Mouse (Mus musculus): ENCODE data around the gene Sestd1. TPM values are rescaled to one million over a fixed set of nuclear protein-coding genes. Genes with fewer than 3 reads are reported as not detected.

Gene Sestd1
- polyA plus RNA-seq, 1 experiment, result not detected

GRCm38 (mm10) chr2:77304494-77304893 is 24.1 kb upstream of the Sestd1 start:
- Histone ChIP-seq H3K4me1 (ENCODE audit: control insufficient read depth) (no peaks in the 10 kb centered on the region), H3K9me3 (ENCODE audit: control insufficient read depth, low read length) (no peaks in the 10 kb centered on the region), H3K27me3 (ENCODE audit: control insufficient read depth) (no peaks in the 10 kb centered on the region), H3K4me3 (replicated peaks) (no peak overlapping the region), H3K36me3 (ENCODE audit: control insufficient read depth) (no peaks in the 10 kb centered on the region)
- TF ChIP-seq GATA1 (IDR thresholded peaks at IDR 0.05; ENCODE audit: low read length) (no peak), TAL1 (IDR thresholded peaks at IDR 0.05; ENCODE audit: low read length) (no peak)

DNA sequence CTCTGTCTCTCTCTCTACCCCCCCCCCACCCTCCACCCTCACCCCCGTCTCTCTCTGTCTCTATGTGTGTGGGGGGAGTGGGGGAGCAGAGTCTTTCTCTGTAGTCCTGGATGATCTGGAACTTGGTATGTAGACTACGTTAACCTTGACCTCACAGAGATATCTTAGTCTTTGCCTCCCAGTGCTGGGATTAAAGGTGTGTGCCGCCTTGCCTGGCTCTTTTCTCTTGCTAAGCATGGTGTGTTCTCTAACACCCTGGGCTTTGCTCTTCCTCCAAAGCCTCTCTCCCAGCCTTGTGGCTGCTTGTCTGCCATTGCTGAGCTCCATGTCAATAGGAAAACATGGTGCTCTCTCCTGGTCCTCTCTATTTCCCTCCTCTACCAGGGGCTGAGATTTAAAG is 23.3 kb upstream of the Sestd1 start:
- H3K4me1 ChIP-seq (ENCODE audit: control insufficient read depth), result no peaks in the 10 kb centered on the region
- no peaks in the 10 kb centered on the region for H3K27me3 ChIP-seq (ENCODE audit: control insufficient read depth)
- H3K36me3 ChIP-seq (ENCODE audit: control insufficient read depth), result no peaks in the 10 kb centered on the region
- TF ChIP-seq TAL1 (IDR thresholded peaks at IDR 0.05; ENCODE audit: low read length) (no peak), GATA1 (IDR thresholded peaks at IDR 0.05; ENCODE audit: low read length) (no peak)
- H3K4me3 ChIP-seq (replicated peaks), result no peak overlapping the region
- no peaks in the 10 kb centered on the region for H3K9me3 ChIP-seq (ENCODE audit: control insufficient read depth, low read length)

- H3K27me3 ChIP-seq (ENCODE audit: control insufficient read depth), result no peaks in the 10 kb centered on the region
- H3K4me3 ChIP-seq (replicated peaks), result no peak overlapping the region
- no peaks in the 10 kb centered on the region for H3K36me3 ChIP-seq (ENCODE audit: control insufficient read depth)
- no peaks in the 10 kb centered on the region for H3K9me3 ChIP-seq (ENCODE audit: control insufficient read depth, low read length)
- H3K4me1 ChIP-seq (ENCODE audit: control insufficient read depth), result no peaks in the 10 kb centered on the region
- TF ChIP-seq GATA1 (IDR thresholded peaks at IDR 0.05; ENCODE audit: low read length) (no peak), TAL1 (IDR thresholded peaks at IDR 0.05; ENCODE audit: low read length) (no peak)
These were observed 22.4 kb upstream of the Sestd1 start for GRCm38 (mm10) chr2:77302655-77303348.

- TF ChIP-seq TAL1 (IDR thresholded peaks at IDR 0.05; ENCODE audit: low read length) (no peak), GATA1 (IDR thresholded peaks at IDR 0.05; ENCODE audit: low read length) (no peak)
- no peaks in the 10 kb centered on the region for H3K9me3 ChIP-seq (ENCODE audit: control insufficient read depth, low read length)
- H3K4me3 ChIP-seq (replicated peaks), result no peak overlapping the region
- H3K4me1 ChIP-seq (ENCODE audit: control insufficient read depth), result no peaks in the 10 kb centered on the region
- no peaks in the 10 kb centered on the region for H3K27me3 ChIP-seq (ENCODE audit: control insufficient read depth)
- no peaks in the 10 kb centered on the region for H3K36me3 ChIP-seq (ENCODE audit: control insufficient read depth)
These were observed 21.4 kb upstream of the Sestd1 start for GRCm38 (mm10) chr2:77301687-77302389.

DNA sequence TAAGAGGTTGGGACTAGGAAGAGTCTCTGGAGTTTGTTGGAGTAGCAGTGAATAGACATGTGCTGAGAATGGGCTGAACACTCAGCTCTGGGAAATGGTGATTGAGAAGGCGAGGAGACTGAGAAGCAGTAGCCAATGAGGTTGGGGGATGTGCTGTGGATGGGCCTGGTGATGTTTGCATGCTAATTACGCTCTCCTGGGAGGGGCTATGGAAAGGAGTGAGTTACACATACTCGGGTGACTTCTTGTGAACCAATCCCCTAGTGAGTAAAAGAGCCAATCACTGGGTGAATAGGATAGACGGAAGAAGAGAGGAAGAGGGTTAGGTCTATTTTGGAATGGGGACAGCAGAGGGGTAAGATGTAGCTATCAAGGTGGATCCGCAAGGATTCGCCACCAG is 9.3 kb upstream of the Sestd1 start:
- H3K9me3 ChIP-seq (ENCODE audit: control insufficient read depth, low read length), result no peaks in the 10 kb centered on the region
- H3K27me3 ChIP-seq (ENCODE audit: control insufficient read depth), result no peaks in the 10 kb centered on the region

GRCm38 (mm10) chr2:77286755-77287154 is 6.4 kb upstream of the Sestd1 start:
- H3K9me3 ChIP-seq (ENCODE audit: control insufficient read depth, low read length), result no peaks in the 10 kb centered on the region
- no peaks in the 10 kb centered on the region for H3K36me3 ChIP-seq (ENCODE audit: control insufficient read depth)
- H3K4me1 ChIP-seq (ENCODE audit: control insufficient read depth), result no peaks in the 10 kb centered on the region
- peaks cover 2% of the 10 kb centered on the region; the same call in 1 of the 2 replicates for H3K27me3 ChIP-seq (ENCODE audit: control insufficient read depth)
- TF ChIP-seq TAL1 (IDR thresholded peaks at IDR 0.05; ENCODE audit: low read length) (no peak), GATA1 (IDR thresholded peaks at IDR 0.05; ENCODE audit: low read length) (no peak)
- no peak overlapping the region for H3K4me3 ChIP-seq (replicated peaks)

More for the DNA sequence above, 9.3 kb upstream of the Sestd1 start:
- no peaks in the 10 kb centered on the region for H3K4me1 ChIP-seq (ENCODE audit: control insufficient read depth)
- TF ChIP-seq TAL1 (IDR thresholded peaks at IDR 0.05; ENCODE audit: low read length) (no peak), GATA1 (IDR thresholded peaks at IDR 0.05; ENCODE audit: low read length) (no peak)
- no peak overlapping the region for H3K4me3 ChIP-seq (replicated peaks)
- H3K36me3 ChIP-seq (ENCODE audit: control insufficient read depth), result no peaks in the 10 kb centered on the region

DNA sequence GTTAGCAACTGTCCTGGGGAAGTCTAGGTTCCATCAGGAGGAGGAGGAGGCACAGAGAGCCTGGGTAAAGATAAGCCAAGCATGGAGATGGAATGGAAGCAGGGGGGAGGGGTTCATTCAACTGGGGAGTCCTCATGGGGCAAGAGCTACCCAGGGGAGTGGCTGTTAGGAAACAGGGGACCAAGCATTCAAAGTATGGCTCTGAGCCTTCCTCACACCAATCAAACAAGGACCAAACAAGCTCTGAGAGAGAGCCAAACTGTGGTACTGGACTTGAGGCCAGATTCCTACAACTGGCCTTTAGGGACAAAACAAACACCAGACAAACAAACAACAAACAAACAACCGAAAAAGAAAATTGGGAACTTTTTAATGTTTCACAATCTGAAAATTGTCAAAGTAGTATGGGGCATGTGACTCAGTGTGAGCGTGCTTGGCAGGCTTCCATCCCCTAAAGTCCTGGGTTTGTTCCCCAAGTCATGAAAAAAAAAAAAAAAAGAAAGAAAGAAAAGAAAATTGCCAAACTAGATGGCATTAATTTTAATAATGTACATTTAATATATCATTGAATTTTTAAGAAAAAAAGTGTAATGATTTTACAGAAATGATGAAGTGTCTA is 4.0 kb upstream of the Sestd1 start:
- Histone ChIP-seq H3K36me3 (ENCODE audit: control insufficient read depth) (no peaks in the 10 kb centered on the region), H3K9me3 (ENCODE audit: control insufficient read depth, low read length) (no peaks in the 10 kb centered on the region), H3K4me1 (ENCODE audit: control insufficient read depth) (peaks cover 4% of the 10 kb centered on the region; the same call in 1 of the 2 replicates), H3K27me3 (ENCODE audit: control insufficient read depth) (peaks cover 26% of the 10 kb centered on the region), H3K4me3 (replicated peaks) (no peak overlapping the region)
- TF ChIP-seq TAL1 (IDR thresholded peaks at IDR 0.05; ENCODE audit: low read length) (no peak), GATA1 (IDR thresholded peaks at IDR 0.05; ENCODE audit: low read length) (no peak)

DNA sequence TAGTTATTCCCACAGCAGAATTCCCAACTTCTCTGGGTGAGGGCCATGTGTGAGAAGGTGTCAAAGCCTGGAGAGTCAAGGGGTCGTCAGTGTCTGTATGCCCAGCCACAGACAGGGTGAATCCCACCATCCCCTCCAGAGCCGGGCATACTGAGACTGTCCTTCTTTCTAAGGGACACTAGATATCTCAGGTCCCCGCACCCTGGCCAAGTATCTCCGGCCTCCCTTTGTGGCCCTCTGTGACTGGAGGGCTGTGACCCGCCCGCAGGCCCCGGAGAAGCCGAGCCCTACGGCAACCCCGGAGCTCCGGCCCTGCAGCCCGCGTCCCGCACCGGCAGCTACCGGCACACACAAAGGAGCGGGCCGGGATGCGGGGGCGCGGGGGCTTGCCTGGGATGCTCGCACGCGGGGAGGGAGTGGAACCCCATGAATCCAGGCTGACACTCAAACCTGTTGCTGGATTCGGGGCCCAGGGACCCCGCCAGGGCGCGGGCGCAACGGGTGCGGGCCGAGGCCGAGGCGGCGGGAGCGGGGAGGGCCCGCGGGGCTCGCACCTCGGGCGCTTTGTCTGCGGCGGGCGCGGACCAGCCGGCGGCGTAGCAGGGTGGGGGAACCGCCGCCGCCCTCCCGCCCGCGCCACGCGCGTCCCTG is 406 bp downstream of the Sestd1 start:
- TF ChIP-seq GATA1 (IDR thresholded peaks at IDR 0.05; ENCODE audit: low read length) (no peak), TAL1 (IDR thresholded peaks at IDR 0.05; ENCODE audit: low read length) (no peak)
- Histone ChIP-seq H3K4me3 (replicated peaks) (peak overlapping the region; percentile 54), H3K27me3 (ENCODE audit: control insufficient read depth) (peaks cover 35% of the 10 kb centered on the region), H3K9me3 (ENCODE audit: control insufficient read depth, low read length) (no peaks in the 10 kb centered on the region), H3K36me3 (ENCODE audit: control insufficient read depth) (no peaks in the 10 kb centered on the region), H3K4me1 (ENCODE audit: control insufficient read depth) (peaks cover 4% of the 10 kb centered on the region; the same call in 1 of the 2 replicates)

GRCm38 (mm10) chr2:77277272-77277671 is 3.1 kb downstream of the Sestd1 start:
- TF ChIP-seq TAL1 (IDR thresholded peaks at IDR 0.05; ENCODE audit: low read length) (no peak), GATA1 (IDR thresholded peaks at IDR 0.05; ENCODE audit: low read length) (no peak)
- Histone ChIP-seq H3K4me3 (replicated peaks) (no peak overlapping the region), H3K9me3 (ENCODE audit: control insufficient read depth, low read length) (no peaks in the 10 kb centered on the region), H3K4me1 (ENCODE audit: control insufficient read depth) (peaks cover 4% of the 10 kb centered on the region; the same call in 1 of the 2 replicates), H3K27me3 (ENCODE audit: control insufficient read depth) (peaks cover 35% of the 10 kb centered on the region), H3K36me3 (ENCODE audit: control insufficient read depth) (no peaks in the 10 kb centered on the region)
